Mouse (Mus musculus) layer of hippocampus, postnatal 25 days (tissue): Measurements from ENCODE around the gene Gemin7. TPM values are rescaled to one million over a fixed set of nuclear protein-coding genes. Genes with fewer than 3 reads are reported as not detected.

ENCODE experiments used
- DNase-seq, 2 experiments: peaks; one replicate each; pipeline ENCODE4 v3.0.0; 2022; ENCODE audit warnings: mixed read lengths in 2 of 2, low spot score in 1 of 2; ENCODE audit errors: extremely low spot score in 1 of 2
- total RNA-seq, 2 experiments: library from RNA; stranded (reverse); gene quantifications; 2 replicates each; pipeline ENCODE4 v1.2.3; 2021

Gene Gemin7
- total RNA-seq, 2 experiments from 2014 or later = 38.0 to 40.7 TPM

- DNase-seq = no peak
Measured at GRCm38 (mm10) chr7:19551634-19552033, 25.8 kb downstream of the Gemin7 start.

GRCm38 (mm10) chr7:19549394-19549793, 28.0 kb downstream of the Gemin7 start:
- DNase-seq = no peak

- no peak for DNase-seq
Measured at GRCm38 (mm10) chr7:19547344-19547969, 29.9 kb downstream of the Gemin7 start.

- DNase-seq = no peak
Measured at GRCm38 (mm10) chr7:19546007-19546406, 31.4 kb downstream of the Gemin7 start.

- DNase-seq = no peak
Measured at GRCm38 (mm10) chr7:19543584-19543983, 33.8 kb downstream of the Gemin7 start.

GRCm38 (mm10) chr7:19542155-19542691, 35.2 kb downstream of the Gemin7 start:
- no peak for DNase-seq

GRCm38 (mm10) chr7:19541681-19542154, 35.7 kb downstream of the Gemin7 start:
- no peak for DNase-seq

- no peak for DNase-seq
Measured at GRCm38 (mm10) chr7:19540771-19541566, 36.4 kb downstream of the Gemin7 start.

- no peak for DNase-seq
Measured at GRCm38 (mm10) chr7:19534676-19535075, 42.7 kb downstream of the Gemin7 start.

GRCm38 (mm10) chr7:19532240-19532639, 45.2 kb downstream of the Gemin7 start:
- no peak for DNase-seq

- no peak for DNase-seq
Measured at GRCm38 (mm10) chr7:19531077-19531476, 46.3 kb downstream of the Gemin7 start.

- no peak for DNase-seq
Measured at GRCm38 (mm10) chr7:19525105-19525481, 52.3 kb downstream of the Gemin7 start.

GRCm38 (mm10) chr7:19524420-19525104, 52.8 kb downstream of the Gemin7 start:
- DNase-seq = no peak

GRCm38 (mm10) chr7:19523757-19524419, 53.5 kb downstream of the Gemin7 start:
- peak; percentile 68 for DNase-seq

GRCm38 (mm10) chr7:19523017-19523756, 54.2 kb downstream of the Gemin7 start:
- no peak for DNase-seq

- no peak for DNase-seq
Measured at GRCm38 (mm10) chr7:19520032-19520431, 57.4 kb downstream of the Gemin7 start.

- DNase-seq = no peak
Measured at GRCm38 (mm10) chr7:19517652-19518365, 59.6 kb downstream of the Gemin7 start, which contains the start of gene Nkpd1. Gene Nkpd1, plus strand, starts transcription at chr7:19517838.
